ENCODE assay signal across 17 mouse cellular contexts in the genomic region with DNA sequence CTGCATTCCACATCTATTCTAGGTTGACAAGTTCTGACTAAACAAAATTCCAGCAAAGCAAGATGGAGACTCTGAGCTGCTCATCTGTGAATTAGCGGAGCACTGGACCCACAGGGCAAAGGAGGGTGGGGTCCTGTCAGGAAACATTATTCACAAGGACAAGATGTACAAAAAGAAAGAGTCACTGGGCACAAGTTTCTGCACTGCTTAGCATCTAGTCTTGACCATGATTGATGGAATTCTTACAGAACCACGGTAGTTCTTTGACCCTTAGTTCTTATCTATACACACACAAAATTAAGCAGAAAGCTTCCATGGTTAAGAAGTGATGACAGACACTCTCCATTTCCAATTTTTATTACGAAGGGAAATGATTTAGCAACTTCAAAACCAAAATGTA.
"Had no signal": no experiment of that assay in that cellular context is flagged by ENCODE, and none has a peak within 500 bp of the region (broad histone marks: within the 10 kb centered on the region; RNA-seq: fewer than 3 reads in every experiment).

No protein-coding gene starts in this region.

- H3K36me3 ChIP-seq: liver, embryonic 13.5 days; liver, embryonic 15.5 days; midbrain, embryonic 10.5 days; midbrain, embryonic 12.5 days; neural tube, embryonic 13.5 days; neural tube, embryonic 15.5 days had no signal

- H3K27me3 ChIP-seq: liver, embryonic 13.5 days; liver, embryonic 15.5 days; midbrain, embryonic 12.5 days; neural tube, embryonic 13.5 days; neural tube, embryonic 15.5 days had no signal

- ATAC-seq: midbrain, embryonic 16.5 days had no signal

- H3K4me3 ChIP-seq: liver, embryonic 13.5 days; liver, embryonic 15.5 days; midbrain, embryonic 10.5 days; midbrain, embryonic 12.5 days; myocyte; neural tube, embryonic 13.5 days; neural tube, embryonic 15.5 days had no signal

- H3K4me2 ChIP-seq: liver, embryonic 13.5 days; liver, embryonic 15.5 days; lung, embryonic 14.5 days; midbrain, embryonic 12.5 days; neural tube, embryonic 13.5 days; neural tube, embryonic 15.5 days had no signal

- H3K9ac ChIP-seq: liver, embryonic 13.5 days; liver, embryonic 15.5 days; lung, embryonic 14.5 days; midbrain, embryonic 12.5 days; neural tube, embryonic 13.5 days; neural tube, embryonic 15.5 days had no signal

- DNase-seq: liver, embryonic 13.5 days; lung, embryonic 14.5 days; lung, postnatal 10 days; midbrain, embryonic 14.5 days; retina, postnatal 1 day; right cerebral cortex, postnatal 4 days; spleen, adult 18-20 months; thymus, adult 18-20 months; thymus, postnatal 14 days; thymus, postnatal 36 days had no signal

- H3K27ac ChIP-seq: liver, embryonic 13.5 days; liver, embryonic 15.5 days; midbrain, embryonic 10.5 days; midbrain, embryonic 12.5 days; neural tube, embryonic 13.5 days; neural tube, embryonic 15.5 days had no signal

- H3K4me1 ChIP-seq: liver, embryonic 13.5 days; liver, embryonic 15.5 days; neural tube, embryonic 15.5 days had no signal

- H3K9me3 ChIP-seq: liver, embryonic 13.5 days; liver, embryonic 15.5 days; midbrain, embryonic 10.5 days; midbrain, embryonic 12.5 days; neural tube, embryonic 13.5 days; neural tube, embryonic 15.5 days had no signal
